Comparison of ENCODE assay signal across 17 mouse cellular contexts in the genomic region with DNA sequence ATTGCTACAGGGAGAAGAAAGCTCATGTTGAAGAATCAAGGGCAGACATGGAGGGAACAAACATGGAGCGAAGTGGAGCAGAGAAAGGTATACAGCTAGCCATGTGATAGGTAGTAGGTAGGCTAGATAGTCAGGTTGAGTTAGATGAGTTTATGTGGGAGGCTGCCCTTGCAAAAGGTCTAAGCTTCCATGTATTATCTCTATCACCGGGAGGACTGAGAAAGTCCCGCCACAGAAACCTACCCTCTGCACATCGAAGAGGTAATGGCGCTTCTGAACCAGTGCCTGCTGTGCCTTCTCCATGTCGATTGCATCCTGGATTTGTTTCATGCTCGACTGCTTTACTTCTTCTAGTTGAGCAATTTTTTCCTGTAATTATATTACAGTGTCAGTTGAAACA. TPM values are rescaled to one million over a fixed set of nuclear protein-coding genes. Genes with fewer than 3 reads are reported as not detected.
"Had no signal": no experiment of that assay in that cellular context is flagged by ENCODE, and none has a peak within 500 bp of the region (broad histone marks: within the 10 kb centered on the region; RNA-seq: fewer than 3 reads in every experiment).

No protein-coding gene starts in this region.

- H3K27ac ChIP-seq: neural tube, embryonic 13.5 days; neural tube, embryonic 15.5 days; stomach, embryonic 15.5 days; stomach, postnatal 0 days had no signal

- H3K4me1 ChIP-seq: stomach, embryonic 15.5 days had no signal

- H3K27me3 ChIP-seq: neural tube, embryonic 13.5 days; neural tube, embryonic 15.5 days; stomach, embryonic 15.5 days had no signal

- DNase-seq: retina, postnatal 1 day; right cerebral cortex, adult 18-20 months; right cerebral cortex, postnatal 14 days; right cerebral cortex, postnatal 25 days; right cerebral cortex, postnatal 4 days; spleen, adult 18-20 months; thymus, adult 18-20 months; thymus, adult 2 months; thymus, postnatal 14 days; thymus, postnatal 25 days; thymus, postnatal 36 days; thymus, postnatal 4 days had no signal

- H3K9ac ChIP-seq: neural tube, embryonic 13.5 days; neural tube, embryonic 15.5 days; stomach, embryonic 15.5 days had no signal

- H3K4me3 ChIP-seq: neural tube, embryonic 13.5 days; neural tube, embryonic 15.5 days; stomach, embryonic 15.5 days had no signal

- H3K9me3 ChIP-seq: neural tube, embryonic 13.5 days; neural tube, embryonic 15.5 days; stomach, embryonic 15.5 days had no signal

- H3K4me2 ChIP-seq: neural tube, embryonic 13.5 days; neural tube, embryonic 15.5 days; stomach, embryonic 15.5 days had no signal

RNA-seq across cellular contexts. Expression of gene I830077J02Rik, which starts 18.9 kb away (rescaled TPM):
- polyA plus RNA-seq: testis, adult 2 months had no signal
